Mouse (Mus musculus) small intestine, adult 2 months (tissue): ENCODE data around the gene Arv1.

Source experiments
- CTCF ChIP-seq: fragments of 200-500 bp; IDR thresholded peaks from 2 replicates; pipeline ENCODE4 v1.5.1; 2012; ENCODE audit warnings: low read depth, mild to moderate bottlenecking, control low read depth, inconsistent platforms, low read length, moderate library complexity, mixed read lengths; ENCODE audit not compliant: insufficient replicate concordance, insufficient read length; ENCODE audit errors: extremely low read depth
- POLR2A ChIP-seq: fragments of 200-500 bp; IDR thresholded peaks from 2 replicates; pipeline ENCODE4 v1.6.1; 2012; ENCODE audit warnings: low read depth, mild to moderate bottlenecking, control low read depth, inconsistent platforms, low read length, moderate library complexity

- peak; percentile 52; the same call in 1 of the 2 replicates for TF ChIP-seq CTCF
- TF ChIP-seq POLR2A: no peak
These were observed 36.6 kb downstream of the Arv1 start for GRCm38 (mm10) chr8:124758544-124758943.
